Mouse (Mus musculus) layer of hippocampus, adult 18-20 months (tissue): ENCODE measurements around the gene Idh3a. TPM values are rescaled to one million over a fixed set of nuclear protein-coding genes. Genes with fewer than 3 reads are reported as not detected.

Experiments used
- DNase-seq, 2 experiments: peaks; one replicate each; pipeline ENCODE4 v3.0.0; 2022; ENCODE audit warnings: low spot score in 2 of 2
- total RNA-seq, 2 experiments: library from RNA; stranded (reverse); gene quantifications; 2 replicates each; pipeline ENCODE4 v1.2.3; 2021

Idh3a gene
- total RNA-seq, 2 experiments from 2014 or later, result 172 to 174 TPM

- no peak for DNase-seq
These were observed 59.4 kb downstream of the Idh3a start for GRCm38 (mm10) chr9:54645530-54645929.

GRCm38 (mm10) chr9:54646252-54646651, 60.1 kb downstream of the Idh3a start:
- no peak for DNase-seq

GRCm38 (mm10) chr9:54647456-54647855, 61.3 kb downstream of the Idh3a start:
- DNase-seq, result no peak

GRCm38 (mm10) chr9:54649360-54649759, 63.2 kb downstream of the Idh3a start:
- no peak for DNase-seq

- no peak for DNase-seq
These were observed 66.6 kb downstream of the Idh3a start for GRCm38 (mm10) chr9:54652778-54653177.

Other genes starting within 250 kb of the Idh3a start
- gene Dmxl2, start 84.7 kb upstream of the Idh3a start, total RNA-seq, result 100 to 1,000 TPM; 192 to 201 TPM
- under 1 TPM in 1 of 2 experiments, not detected in 1; 0.10 TPM for gene Sh2d7, start 47.4 kb upstream of the Idh3a start, total RNA-seq
- gene Cib2, start 26.1 kb upstream of the Idh3a start, total RNA-seq, result 10 to 100 TPM; 23.8 to 24.7 TPM
- gene Acsbg1, start 75.5 kb downstream of the Idh3a start, total RNA-seq, result 100 to 1,000 TPM; 106 to 117 TPM
- 10 to 100 TPM; 57.4 to 63.9 TPM for gene Dnaja4, start 112.5 kb downstream of the Idh3a start, total RNA-seq
- gene Wdr61, start 148.2 kb downstream of the Idh3a start, total RNA-seq, result 10 to 100 TPM; 60.1 to 61.9 TPM
- gene Crabp1, start 178.4 kb downstream of the Idh3a start, total RNA-seq, result 1 to 10 TPM in 1 of 2 experiments, not detected in 1; 1.2 TPM